Mouse (Mus musculus): Measurements from ENCODE around the gene Dusp18. TPM values are rescaled to one million over a fixed set of nuclear protein-coding genes. Genes with fewer than 3 reads are reported as not detected.

Gene Dusp18
- total RNA-seq, 2 experiments from 2014 or later, result 24.0 to 29.6 TPM

Other genes starting within 250 kb of the Dusp18 start
- gene Morc2a, start 246.0 kb upstream of the Dusp18 start, total RNA-seq (2021), result 10 to 100 TPM; 35.9 to 38.5 TPM
- 100 to 1,000 TPM; 153 to 161 TPM for gene Osbp2, start 31.3 kb upstream of the Dusp18 start, total RNA-seq (2021)
- under 1 TPM; 0.40 to 0.49 TPM for gene 4921536K21Rik, start 142 bp upstream of the Dusp18 start, total RNA-seq (2021)
- gene Slc35e4, start 19.4 kb downstream of the Dusp18 start, total RNA-seq (2021), result 10 to 100 TPM; 24.1 to 26.1 TPM
- 10 to 100 TPM; 15.9 to 18.4 TPM for gene Tcn2, start 36.9 kb downstream of the Dusp18 start, total RNA-seq (2021)
- gene Pes1, start 68.7 kb downstream of the Dusp18 start, total RNA-seq (2021), result 10 to 100 TPM; 35.5 to 40.4 TPM
- not detected for gene 4930556J24Rik, start 81.5 kb downstream of the Dusp18 start, total RNA-seq (2021)
- 10 to 100 TPM; 10.8 to 18.5 TPM for gene Gal3st1, start 88.4 kb downstream of the Dusp18 start, total RNA-seq (2021)
- gene Sec14l4, start 136.2 kb downstream of the Dusp18 start, total RNA-seq (2021), result under 1 TPM; 0.22 to 0.40 TPM
- gene Sec14l3, start 169.6 kb downstream of the Dusp18 start, total RNA-seq (2021), result 1 to 10 TPM; 2.0 to 2.1 TPM
- gene Mtfp1, start 200.2 kb downstream of the Dusp18 start, total RNA-seq (2021), result 100 to 1,000 TPM; 103 to 106 TPM
- 10 to 100 TPM; 24.5 to 25.9 TPM for gene Sec14l2, start 228.2 kb downstream of the Dusp18 start, total RNA-seq (2021)
- gene Rnf215, start 240.0 kb downstream of the Dusp18 start, total RNA-seq (2021), result 10 to 100 TPM; 35.2 to 38.0 TPM